Mouse (Mus musculus): ENCODE measurements around the gene Serp2.

DNA sequence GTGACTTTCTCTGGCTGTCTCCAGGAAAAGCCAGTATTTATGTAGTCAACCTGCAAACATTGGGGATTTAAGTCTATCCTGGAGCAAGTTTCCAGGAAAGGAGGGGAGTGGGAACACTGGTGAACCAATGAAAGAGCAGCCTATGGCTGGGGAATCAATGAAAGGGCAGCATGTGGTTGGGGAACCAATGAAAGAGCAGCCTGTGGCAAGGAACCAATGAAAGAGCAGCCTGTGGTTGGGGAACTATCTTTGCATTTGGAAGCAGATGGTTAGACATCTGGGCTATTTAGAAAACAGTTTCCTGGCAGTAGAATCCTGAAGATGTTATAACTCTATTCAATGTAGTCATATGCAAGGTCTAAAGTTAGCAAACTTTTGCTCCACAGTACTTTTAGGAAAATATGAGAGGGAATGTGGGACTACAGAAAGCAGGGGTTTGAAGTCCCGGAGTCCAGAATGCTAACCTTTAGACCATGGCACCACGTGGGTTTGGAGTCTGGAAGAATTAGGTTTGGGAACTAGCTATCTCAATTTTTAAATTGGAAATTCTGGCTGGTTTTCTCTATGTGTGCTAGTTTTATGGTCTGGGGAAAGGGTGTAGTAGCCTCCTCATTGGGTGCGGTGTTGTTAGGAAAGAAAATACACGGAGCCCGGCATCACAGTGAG, 16.6 kb downstream of the Serp2 start:
- TF ChIP-seq CTCF (IDR thresholded peaks at IDR 0.05; ENCODE audit: insufficient read depth, low read length) (no peak), POLR2A (IDR thresholded peaks at IDR 0.05; ENCODE audit: borderline replicate concordance, extremely low read depth, low read depth, low read length) (no peak)
